Mouse (Mus musculus) megakaryocyte, adult 5-6 weeks (primary cell): ENCODE data around the gene Carns1. TPM values are rescaled to one million over a fixed set of nuclear protein-coding genes. Genes with fewer than 3 reads are reported as not detected.

Experiments
- ATAC-seq: 2 replicates; pipeline ENCODE4 v1.8.0; 2016; ENCODE audit warnings: mild to moderate bottlenecking, inconsistent platforms; ENCODE audit not compliant: poor library complexity, severe bottlenecking
- total RNA-seq, 2 experiments: library from RNA; stranded (forward) in 1 of 2; stranded (reverse) in 1 of 2; fragments of 153-499, 151-499 nt in 1 of 2; fragments of 221-1000, 200-1000 nt in 1 of 2; gene quantifications; 2 replicates each; pipeline versions ENCODE4 v1.2.3 to v1.2.4; 2015 to 2017

Carns1 gene
- total RNA-seq, 2 experiments from 2014 or later, result 1.3 to 4.7 TPM

DNA sequence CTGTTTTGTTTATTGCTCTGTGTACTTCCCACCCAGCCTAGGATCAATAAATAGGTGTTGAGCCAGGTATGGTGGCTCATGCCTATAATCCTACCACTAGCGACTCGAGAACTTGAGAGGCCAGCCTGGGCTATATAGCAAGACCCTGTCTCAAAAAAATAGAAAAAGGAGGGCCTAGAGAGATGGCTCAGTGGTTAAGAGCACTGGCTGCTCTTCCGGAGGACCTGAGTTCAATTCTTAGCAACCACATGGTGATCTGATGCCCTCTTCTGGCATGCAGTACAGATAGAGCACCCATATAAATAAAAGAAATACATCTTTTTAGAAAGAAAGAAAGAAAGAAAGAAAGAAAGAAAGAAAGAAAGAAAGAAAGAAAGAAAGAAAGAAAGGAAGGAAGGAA, 27.9 kb upstream of the Carns1 start:
- ATAC-seq, result no peak

DNA sequence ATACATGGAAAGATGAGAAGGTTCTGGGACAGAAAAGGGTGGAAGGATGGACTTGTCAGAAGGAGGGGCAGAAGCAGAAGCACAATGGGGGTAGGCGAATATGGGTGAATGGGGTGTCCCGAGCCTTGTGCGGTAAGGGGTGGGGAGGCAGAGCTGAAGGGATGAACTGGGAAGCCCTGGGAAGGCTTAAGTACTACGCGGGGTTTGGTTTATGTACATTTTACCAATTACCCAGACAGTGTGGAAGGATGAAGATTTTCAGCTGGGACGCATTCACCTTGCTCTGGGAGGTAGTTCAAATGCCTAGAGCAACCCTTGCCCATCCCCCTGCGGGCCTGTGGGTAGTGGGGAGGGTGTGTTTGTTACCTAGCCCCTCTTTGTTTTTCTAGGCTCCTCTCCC, 26.9 kb upstream of the Carns1 start:
- ATAC-seq, result no peak

DNA sequence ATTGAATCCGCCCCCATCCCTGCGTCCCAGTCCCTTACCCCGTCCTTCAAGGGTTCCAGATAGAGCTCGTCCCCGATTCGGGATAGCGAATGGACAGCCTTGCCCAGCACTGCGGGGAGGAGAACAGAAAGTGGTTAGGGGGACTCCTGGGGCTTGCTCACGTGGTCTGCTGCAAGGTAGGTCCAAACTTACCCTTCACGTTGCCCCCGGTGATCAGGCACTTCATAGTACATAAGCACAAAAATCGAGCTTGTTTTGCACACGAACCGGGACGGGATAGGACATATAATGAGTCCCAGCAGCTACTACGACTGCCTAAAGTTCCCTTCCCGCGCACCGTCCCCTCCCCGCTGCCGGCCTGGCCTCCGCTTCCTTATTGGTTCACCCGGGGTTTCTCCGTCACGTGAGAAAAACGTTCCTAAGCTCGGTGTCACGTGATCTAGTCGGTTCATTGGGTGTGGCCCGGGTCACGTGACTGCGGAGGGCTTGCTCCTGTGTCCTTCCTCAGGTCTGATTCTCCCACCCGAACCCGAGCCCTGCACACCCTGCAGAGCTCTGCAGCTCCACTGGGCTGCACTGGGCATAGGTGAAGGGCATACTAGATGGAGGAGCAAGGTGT, 26.1 kb upstream of the Carns1 start, which contains the start of gene Rad9a:
Gene Rad9a, minus strand, starts transcription at position 372 of the 619 bp plus-strand sequence.
- ATAC-seq, result peak; percentile 86

DNA sequence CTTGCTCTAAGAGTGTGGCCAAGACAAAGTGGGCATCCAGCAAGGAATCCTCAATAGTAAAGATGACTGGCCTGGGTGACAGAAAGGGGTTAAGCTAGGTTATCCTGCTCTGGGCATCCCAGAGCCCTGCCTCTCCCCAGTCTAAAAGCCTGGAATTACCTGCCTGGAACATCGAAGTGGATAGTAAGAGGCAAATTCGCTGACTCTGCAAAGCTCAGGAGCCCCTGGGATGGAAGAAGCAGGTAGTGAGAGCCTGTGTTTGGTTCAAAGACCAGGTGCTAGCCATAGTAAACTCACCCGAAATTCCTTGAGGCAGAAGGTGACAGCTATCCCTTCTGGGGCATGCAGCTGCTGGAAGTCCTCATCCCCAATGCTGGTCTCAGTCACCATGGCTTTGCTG, 21.9 kb upstream of the Carns1 start:
- ATAC-seq, result no peak

DNA sequence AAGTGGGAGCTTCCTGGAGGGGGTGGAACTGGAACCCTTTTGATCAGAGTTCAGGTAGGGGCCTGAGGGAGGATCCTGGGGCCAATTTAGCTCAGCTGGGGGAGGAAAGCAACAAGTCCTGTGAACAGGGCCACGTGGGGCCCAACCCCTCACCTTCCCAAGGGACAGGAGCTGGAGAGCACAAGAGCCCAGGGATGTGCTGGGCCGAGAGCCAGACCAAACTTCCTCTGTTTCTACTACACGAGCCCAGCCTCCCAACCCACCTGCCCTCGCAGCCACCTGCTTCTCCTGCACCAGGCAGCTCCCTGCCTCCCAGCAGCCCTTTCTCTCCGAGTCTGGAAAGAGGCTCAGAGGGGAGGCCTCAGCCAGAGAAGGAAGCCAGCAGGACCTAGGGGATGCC, 21.3 kb upstream of the Carns1 start:
- ATAC-seq, result no peak

DNA sequence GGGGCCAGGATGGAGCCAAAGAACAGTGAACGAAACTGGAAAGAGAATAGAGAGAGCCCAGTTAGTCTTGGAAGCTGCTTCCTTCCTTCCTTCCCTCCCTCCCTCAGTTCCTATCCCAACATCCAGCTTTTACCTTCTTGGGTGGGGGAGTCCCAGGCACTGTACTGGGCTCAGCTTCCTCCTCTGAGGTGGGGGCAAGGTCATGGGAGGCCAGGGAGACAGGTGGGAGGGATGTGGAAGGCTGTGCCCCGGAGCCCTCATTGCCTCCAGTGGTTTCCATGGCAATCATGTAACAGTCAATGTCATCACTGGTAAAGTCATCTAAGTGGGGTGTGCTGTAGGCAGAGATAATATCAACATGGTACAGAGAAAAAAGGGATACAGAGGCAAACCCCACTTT, 20.8 kb upstream of the Carns1 start:
- ATAC-seq, result no peak

DNA sequence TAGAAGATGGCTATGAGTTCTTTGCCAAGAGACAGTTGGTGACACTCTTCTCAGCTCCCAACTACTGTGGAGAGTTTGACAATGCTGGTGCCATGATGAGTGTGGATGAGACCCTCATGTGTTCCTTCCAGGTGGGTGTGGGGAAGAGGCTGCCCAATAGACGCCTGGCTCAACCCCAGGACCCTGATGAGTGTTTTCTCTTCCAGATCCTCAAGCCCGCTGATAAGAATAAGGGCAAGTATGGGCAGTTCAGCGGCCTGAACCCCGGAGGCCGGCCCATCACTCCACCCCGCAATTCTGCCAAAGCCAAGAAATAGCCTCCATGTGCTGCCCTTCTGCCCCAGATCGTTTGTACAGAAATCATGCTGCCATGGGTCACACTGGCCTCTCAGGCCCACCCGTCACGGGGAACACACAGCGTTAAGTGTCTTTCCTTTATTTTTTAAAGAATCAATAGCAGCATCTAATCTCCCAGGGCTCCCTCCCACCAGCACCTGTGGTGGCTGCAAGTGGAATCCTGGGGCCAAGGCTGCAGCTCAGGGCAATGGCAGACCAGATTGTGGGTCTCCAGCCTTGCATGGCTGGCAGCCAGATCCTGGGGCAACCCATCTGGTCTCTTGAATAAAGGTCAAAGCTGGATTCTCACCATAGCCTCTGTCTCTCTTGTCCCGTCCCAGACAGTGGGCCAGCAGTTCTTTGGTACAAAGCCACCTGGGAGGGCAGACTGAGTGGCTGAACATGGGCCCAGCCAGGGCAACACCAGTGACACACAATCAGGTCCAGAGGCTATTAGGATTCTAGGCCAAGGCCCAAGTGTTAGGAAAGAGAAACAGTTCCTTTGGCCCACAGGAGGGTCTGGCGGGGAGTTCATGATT, 19.7 kb upstream of the Carns1 start:
- ATAC-seq, result no peak

DNA sequence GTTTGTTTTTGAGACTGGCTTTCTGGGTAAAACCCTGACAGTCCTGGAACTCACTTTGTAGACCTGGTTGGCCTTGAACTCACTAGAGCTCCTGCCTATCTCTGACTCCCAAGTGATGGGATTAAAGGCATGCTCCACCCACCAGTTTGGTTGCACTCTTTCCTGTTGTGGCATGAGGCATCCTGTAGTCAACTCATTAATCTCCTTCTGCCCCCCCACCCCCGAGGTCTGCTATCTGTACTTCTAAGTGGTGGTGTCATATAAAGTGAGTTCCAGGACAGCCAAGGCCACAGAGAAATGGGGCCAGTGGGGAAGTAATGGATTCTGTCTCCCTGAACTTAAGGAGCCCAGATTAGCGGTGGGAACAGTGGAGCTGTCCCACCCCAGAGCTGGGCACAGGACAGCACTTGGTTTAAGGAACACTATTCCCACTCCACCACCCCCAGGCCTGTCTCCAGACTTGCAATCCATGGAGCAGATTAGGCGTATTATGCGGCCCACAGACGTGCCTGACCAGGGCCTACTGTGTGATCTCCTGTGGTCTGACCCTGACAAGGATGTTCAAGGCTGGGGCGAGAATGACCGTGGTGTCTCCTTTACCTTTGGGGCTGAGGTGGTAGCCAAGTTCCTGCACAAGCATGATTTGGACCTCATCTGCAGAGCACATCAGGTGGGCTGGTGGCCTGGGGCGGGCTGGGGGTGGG, 18.9 kb upstream of the Carns1 start:
- ATAC-seq, result no peak

DNA sequence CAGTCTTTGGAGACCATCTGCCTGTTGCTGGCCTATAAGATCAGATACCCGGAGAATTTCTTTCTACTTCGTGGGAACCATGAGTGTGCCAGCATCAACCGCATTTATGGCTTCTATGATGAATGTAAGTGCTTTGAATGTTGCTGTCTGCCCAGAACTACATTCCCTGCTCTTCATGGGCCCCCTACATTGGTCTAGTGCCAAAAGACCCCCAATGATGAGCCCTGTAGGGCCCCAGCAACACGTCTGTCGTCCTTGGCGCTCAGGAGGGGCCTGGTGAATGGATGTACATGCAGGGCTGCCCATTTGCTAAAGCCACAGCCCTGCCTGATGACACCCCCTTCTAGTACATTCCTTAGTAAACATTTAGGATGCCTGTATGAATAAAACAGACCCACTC, 17.9 kb upstream of the Carns1 start:
- no peak for ATAC-seq

DNA sequence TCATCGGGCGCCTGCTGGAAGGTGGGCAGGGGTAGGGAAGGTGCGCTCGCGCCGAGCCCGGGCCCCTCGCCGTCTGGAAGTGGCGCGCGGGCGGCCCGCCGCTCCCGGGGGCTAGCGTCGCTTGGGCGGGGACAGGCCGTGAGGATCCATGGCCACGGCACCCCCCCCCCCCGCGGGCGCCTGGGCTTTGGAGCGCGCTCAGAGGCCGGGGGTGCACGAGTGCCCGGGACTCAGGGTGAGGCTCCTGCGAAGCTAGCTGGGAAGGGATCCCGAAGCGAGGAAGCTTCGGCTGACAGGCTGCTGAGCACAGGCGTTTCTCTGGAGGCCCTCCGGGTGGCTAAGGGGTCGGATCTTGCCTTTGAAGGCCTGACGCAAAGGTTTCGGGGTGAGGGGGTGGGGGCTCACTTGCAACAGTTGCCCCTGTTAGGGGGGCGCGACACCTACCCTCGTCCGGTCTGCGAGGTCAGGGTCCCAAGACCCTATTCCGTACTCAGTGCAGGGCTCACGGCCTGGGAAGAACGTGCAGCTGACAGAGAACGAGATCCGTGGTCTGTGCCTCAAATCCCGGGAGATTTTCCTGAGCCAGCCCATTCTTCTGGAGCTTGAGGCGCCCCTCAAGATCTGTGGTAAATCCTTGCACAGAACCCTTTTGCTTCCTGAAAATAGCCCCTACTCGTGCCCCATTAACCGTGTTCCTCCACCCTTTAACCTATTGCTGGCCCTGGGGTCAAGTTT, 17.1 kb upstream of the Carns1 start:
- no peak for ATAC-seq

DNA sequence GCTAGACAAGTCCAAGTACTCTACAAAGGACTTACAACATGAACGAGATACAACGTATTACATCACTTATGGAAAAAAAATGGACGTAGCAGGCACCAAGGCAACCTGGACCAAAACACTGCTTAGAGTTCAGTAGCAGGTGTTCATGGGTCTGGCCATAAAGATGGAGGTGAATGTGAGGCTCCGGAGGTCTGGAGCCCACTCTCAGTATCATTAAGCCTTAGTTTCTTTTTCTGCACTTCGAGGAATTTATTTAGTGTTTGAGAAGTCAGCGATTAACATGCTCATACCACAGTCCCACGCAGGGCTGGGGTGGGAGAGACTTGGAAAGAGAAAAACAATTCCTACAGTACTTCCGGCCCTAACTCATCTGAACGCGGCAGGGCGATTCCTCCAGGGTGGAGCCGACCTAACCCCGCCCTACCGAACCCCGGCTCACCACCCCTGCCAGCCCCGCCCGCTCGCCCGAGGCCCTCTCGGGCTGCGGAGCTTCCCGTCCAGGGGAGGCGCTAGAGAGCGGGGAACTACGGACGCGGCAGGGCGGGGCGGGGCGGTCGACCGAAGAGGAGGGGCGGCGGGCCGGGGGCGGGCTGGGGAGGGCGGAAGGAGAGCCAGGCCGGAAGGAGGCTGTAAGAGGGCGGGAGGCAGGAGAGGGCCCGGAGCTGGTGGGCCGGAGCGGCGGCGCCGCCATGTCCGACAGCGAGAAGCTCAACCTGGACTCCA, 16.4 kb upstream of the Carns1 start, which contains the start of gene Ppp1ca:
Gene Ppp1ca, plus strand, starts transcription at position 538 of the 723 bp plus-strand sequence.
- ATAC-seq, result peak; percentile 94

DNA sequence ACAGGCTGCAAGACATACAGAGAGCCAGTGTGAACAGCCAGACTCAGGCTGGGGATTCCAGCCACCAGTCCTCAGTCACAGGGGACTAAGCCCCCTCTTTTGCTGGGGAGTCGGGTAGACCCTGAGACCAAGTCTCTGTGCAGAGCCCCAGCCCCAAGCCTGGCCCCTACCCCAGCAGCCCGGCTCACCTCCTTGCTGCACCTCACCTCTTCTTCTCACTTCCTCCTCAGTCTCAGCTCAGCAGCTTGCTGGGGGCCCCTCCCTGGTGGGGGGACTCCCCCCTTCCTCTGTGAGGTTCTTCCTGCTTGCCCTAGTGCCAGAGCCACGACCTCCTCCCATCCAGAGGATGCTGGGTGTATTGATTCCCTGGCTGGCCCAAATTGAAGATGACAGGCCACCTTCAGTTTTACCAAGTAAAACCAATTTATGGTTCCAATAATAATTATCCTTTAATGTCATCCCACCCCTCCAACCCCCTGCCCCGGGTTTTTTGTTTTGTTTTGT, 15.6 kb upstream of the Carns1 start, which contains the start of gene Tbc1d10c:
Gene Tbc1d10c, minus strand, starts transcription at position 454 of the 504 bp plus-strand sequence.
- peak; percentile 72 for ATAC-seq

DNA sequence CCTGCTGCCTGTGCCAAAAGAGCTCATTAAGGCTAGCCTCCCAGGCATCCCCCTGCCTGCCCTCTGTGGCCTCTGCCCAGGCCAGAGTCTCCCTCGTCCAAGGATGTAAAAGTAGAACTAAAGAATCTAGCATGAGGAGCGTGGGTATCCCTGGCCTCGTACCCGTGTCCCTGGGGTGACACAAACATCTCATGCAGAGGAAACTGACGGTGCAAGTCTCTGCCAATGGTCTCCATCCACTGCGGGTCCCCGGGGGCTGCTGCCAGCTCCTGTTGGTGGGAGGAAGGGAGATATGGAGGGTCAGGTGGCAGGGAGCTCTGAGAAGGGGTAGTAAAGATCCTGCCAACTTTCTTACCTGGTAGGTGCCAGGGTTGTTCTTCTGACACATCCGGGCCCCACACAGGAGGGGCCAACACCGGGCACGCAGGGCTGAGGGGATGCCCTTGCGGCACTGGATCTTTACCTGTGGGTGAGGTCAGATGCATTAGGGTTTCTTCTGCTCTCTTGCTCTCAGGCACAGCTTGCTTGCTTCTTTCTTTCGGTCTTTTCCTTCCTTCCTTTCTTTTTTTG, 13.9 kb upstream of the Carns1 start:
- no peak for ATAC-seq

DNA sequence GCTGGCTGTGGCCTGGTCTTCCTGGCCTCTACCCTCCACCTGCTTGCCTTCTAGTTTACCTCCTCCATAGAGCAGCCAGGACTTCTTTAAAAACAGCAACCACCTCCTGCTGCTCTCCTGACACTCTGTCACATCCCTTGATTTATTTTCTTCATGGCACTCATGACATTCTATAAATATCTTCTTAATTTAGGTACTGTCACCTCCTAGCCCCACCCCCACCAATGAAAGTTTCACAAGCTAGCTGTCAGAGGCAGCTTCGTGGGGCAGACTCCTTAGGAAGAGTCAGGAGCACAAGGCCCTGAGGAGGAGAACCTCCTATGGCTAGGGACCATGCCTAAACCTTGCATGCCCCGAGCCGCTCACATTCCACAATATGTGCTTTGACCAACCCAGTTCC, 12.0 kb upstream of the Carns1 start:
- ATAC-seq, result no peak

DNA sequence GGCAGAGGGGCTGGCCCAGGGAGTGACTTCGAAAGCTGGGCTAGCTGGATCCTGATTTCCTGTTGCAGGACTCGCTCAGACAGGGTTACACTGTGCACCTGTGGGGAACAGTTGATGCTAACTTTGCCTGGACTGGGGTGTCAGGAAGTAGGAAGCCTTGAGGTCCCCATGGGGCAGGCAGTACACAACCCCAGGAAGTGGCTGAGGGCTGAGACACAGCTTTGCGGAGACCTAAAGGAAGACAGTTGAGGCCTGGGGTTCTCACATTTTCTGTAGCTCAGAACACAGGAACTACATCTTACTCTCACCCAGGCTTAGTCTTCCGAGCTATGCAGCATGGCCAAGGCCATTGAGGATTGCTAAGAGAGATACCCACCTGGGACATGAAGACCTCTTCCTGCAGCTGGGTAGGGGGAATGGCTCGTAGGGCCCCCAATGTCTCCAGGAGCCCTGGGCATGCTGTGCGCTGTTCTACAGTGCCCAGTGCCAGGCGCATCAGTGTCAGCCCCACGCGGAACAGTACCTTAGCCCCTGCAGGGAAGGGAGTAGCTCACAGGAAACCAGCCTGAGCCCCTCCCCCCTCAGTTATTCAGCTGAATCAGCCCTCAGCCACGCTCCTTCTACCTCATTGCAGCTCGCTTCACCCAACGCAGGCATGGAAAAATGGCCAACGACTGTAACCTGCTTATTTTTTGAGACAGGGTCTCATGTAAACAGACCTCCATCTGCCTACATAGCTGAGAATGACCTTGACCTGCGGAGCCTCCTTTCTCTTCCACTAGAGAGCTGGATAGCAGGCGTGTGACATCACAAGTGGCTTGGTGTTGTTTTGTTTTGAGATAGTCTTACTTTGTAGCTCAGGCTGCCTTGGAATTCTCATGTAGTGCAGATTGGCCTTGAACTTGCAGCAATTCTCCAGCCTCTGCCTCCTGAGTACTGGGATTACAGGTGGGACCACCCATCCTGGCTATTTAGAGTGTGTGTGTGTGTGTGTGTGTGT, 10.0 kb upstream of the Carns1 start:
- peak; percentile 55 for ATAC-seq

DNA sequence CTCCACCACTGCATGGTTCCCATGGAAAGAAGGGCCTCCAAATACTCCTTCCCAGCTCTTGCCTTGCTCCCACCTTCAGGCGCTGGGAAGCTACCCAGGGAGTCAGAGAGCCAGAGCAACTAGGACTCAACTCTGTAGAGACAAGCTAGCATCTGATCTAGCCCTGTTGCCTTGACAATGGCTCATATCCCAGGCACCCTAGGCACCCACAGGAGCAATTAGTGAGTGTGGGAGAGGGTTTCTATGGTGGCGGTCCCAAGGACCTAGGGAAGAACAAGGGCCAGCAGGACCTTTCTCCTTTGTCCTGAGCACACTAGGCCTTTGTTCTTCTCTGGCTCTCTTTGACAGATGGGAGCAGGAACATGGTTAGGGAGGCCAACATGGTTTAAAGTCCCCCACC, 8.4 kb upstream of the Carns1 start:
- no peak for ATAC-seq

DNA sequence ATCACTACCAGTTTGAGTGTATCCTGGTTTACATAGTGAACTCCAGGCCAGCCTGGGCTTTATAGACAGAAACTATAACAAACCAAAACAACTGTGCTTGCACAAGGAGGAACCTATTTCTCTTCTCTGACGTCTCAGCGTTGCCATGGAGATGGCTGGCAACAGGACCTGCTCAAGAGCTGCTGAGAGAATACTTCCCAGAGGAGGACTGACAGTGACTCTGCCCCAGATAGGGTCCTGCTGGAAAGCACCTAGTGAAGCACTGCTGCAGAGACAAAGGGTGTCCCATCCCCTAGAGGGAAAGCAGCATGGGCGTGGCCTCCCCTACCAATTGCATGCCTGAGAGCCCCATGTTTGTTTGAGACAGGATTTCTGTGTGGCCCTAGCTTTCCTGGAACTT, 6.6 kb upstream of the Carns1 start:
- peak; percentile 81 for ATAC-seq

DNA sequence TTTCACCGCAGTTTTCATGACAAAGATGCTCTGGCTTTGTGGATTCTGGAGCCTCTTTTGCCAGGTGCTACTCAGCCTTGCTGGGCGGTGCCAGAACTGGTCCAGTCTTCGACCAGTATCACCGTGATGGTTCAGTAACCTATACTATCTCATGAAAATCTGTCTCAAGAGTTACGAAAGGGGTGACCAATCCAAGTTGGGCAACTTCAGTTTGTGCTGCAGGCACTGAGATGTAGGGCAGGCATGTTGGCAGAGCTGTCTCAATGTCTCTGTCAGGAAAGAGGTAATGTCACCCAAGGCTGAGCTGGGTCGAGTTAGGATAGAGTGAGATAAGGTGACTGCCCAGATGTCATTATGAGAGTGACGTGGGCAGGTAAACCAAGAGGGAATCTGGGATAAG, 5.1 kb upstream of the Carns1 start:
- peak; percentile 70 for ATAC-seq
